Mouse (Mus musculus): ENCODE results near the gene Gm266. TPM values are rescaled to one million over a fixed set of nuclear protein-coding genes. Genes with fewer than 3 reads are reported as not detected.

The Gm266 gene
- total and polyA plus RNA-seq, 3 experiments: 0.11 TPM; not detected in 2

GRCm38 (mm10) chr12:111443921-111444831 is 41.4 kb downstream of the Gm266 start:
- Histone ChIP-seq H3K27me3 (ENCODE audit: insufficient read depth, low read length) (no peaks in the 10 kb centered on the region; the same call in 1 of the 2 replicates), H3K36me3 (replicated peaks) (peaks cover 56% of the 10 kb centered on the region), H3K4me3 (ENCODE audit: low read depth, low read length) (peak overlapping the region; percentile 75), H3K9me3 (replicated peaks) (peaks cover 3% of the 10 kb centered on the region), H3K4me1 (ENCODE audit: insufficient read depth, low read depth, low read length) (peaks cover 91% of the 10 kb centered on the region)
- peak; percentile 62 for DNase-seq (ENCODE audit: low spot score)
- TF ChIP-seq POLR2AphosphoS5 (IDR thresholded peaks at IDR 0.05; ENCODE audit: insufficient replicate concordance, low read depth, low read length): no peak
- TF ChIP-seq GATA2 (IDR thresholded peaks at IDR 0.05; ENCODE audit: borderline replicate concordance, low read depth, low read length): no peak
- TF ChIP-seq TAL1 (conservative IDR thresholded peaks at IDR 0.05; ENCODE audit: low read depth, low read length): no peak
- no peak for TF ChIP-seq GATA1 (IDR thresholded peaks at IDR 0.05; ENCODE audit: borderline replicate concordance, low read length)
- no peak for TF ChIP-seq CTCF (IDR thresholded peaks at IDR 0.05; ENCODE audit: low read depth, low read length)
- no peak for ATAC-seq (ENCODE audit: extremely low read depth, insufficient number of reproducible peaks, low FRiP score, poor library complexity, severe bottlenecking)

GRCm38 (mm10) chr12:111443011-111443870 is 42.4 kb downstream of the Gm266 start:
- H3K4me1 ChIP-seq (ENCODE audit: insufficient read depth, low read depth, low read length): peaks cover 91% of the 10 kb centered on the region
- peaks cover 46% of the 10 kb centered on the region for H3K36me3 ChIP-seq (replicated peaks)
- peak overlapping the region; percentile 75 for H3K4me3 ChIP-seq (ENCODE audit: low read depth, low read length)
- ATAC-seq (ENCODE audit: extremely low read depth, insufficient number of reproducible peaks, low FRiP score, poor library complexity, severe bottlenecking): peak; percentile 79
- peak; percentile 30; the same call in 1 of the 2 replicates for TF ChIP-seq POLR2AphosphoS5 (IDR thresholded peaks at IDR 0.05; ENCODE audit: insufficient replicate concordance, low read depth, low read length)
- TF ChIP-seq TAL1 (conservative IDR thresholded peaks at IDR 0.05; ENCODE audit: low read depth, low read length): peak; percentile 98
- no peak for TF ChIP-seq CTCF (IDR thresholded peaks at IDR 0.05; ENCODE audit: low read depth, low read length)
- no peak for TF ChIP-seq GATA1 (IDR thresholded peaks at IDR 0.05; ENCODE audit: borderline replicate concordance, low read length)
- TF ChIP-seq GATA2 (IDR thresholded peaks at IDR 0.05; ENCODE audit: borderline replicate concordance, low read depth, low read length): no peak
- H3K9me3 ChIP-seq (replicated peaks): peaks cover 3% of the 10 kb centered on the region
- DNase-seq (ENCODE audit: low spot score): peak; percentile 100
- H3K27me3 ChIP-seq (ENCODE audit: insufficient read depth, low read length): no peaks in the 10 kb centered on the region; the same call in 1 of the 2 replicates

DNA sequence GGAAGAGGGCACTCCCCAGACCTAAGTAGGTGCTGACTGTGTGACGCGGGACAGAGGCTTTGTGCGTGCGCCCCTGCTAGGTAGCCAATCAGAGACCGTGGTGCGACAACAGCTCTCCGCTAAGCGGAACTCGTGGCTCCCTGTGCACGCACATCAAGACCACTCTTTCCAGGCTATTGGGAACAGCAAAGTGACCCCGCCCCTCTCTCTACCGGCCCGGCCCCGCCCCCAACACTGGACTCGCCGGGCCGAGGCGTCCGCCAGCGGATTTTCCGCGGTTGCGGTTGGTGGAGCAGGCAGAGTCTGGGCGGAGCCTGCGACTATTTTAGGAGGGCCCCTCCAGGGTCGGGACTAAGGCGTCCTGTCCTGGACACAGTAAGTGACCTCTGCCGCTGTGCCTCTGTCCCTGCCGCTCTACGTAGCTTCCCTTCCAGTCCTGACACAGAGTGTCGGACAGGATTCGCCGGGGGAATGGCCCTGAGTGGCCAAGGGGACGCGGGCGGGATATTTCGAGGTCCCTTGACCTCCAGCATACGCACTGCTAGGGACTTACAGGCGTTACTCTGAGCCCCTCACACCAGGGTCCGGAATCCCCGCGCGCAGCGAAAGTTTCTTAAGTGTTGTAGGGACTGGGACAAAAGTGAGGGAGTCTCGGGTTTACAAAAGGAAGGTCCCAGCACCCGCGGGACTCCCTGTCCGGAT is 43.2 kb downstream of the Gm266 start, which contains the start of gene Tnfaip2:
Tnfaip2 (plus strand) TSS at position 161 of the 702 bp plus-strand sequence.
- DNase-seq (ENCODE audit: low spot score) (peak; percentile 84), ATAC-seq (ENCODE audit: extremely low read depth, insufficient number of reproducible peaks, low FRiP score, poor library complexity, severe bottlenecking) (peak; percentile 38)
- Histone ChIP-seq H3K27me3 (ENCODE audit: insufficient read depth, low read length) (no peaks in the 10 kb centered on the region), H3K4me1 (ENCODE audit: insufficient read depth, low read depth, low read length) (peaks cover 91% of the 10 kb centered on the region), H3K36me3 (replicated peaks) (peaks cover 38% of the 10 kb centered on the region), H3K9me3 (replicated peaks) (peaks cover 3% of the 10 kb centered on the region), H3K4me3 (ENCODE audit: low read depth, low read length) (peak within 1 kb of the TSS; percentile 75)
- TF ChIP-seq CTCF (IDR thresholded peaks at IDR 0.05; ENCODE audit: low read depth, low read length) (no peak), GATA1 (IDR thresholded peaks at IDR 0.05; ENCODE audit: borderline replicate concordance, low read length) (no peak), POLR2AphosphoS5 (IDR thresholded peaks at IDR 0.05; ENCODE audit: insufficient replicate concordance, low read depth, low read length) (peak; percentile 74; the same call in 1 of the 2 replicates)

DNA sequence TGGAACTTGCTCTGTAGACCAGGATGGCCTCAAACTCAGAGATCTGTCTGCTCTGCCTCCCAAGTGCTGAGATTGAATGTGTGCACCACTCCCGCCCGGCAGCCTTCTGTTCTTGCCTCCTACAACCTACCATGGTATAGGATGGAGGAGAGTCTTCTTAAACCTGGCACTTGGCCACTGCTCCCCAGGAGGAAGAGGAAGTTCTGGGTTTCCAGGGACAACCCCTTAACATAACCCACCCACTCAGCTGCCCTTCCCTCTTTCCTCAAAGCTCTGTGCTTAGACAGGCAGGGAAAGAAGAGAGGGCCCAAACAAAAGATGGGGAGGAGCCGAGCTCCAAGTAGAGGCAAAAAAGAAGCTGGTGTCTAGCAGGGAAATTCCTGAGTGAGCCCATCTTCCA is 44.1 kb downstream of the Gm266 start:
- no peak for ATAC-seq (ENCODE audit: extremely low read depth, insufficient number of reproducible peaks, low FRiP score, poor library complexity, severe bottlenecking)
- TF ChIP-seq GATA2 (IDR thresholded peaks at IDR 0.05; ENCODE audit: borderline replicate concordance, low read depth, low read length) (no peak), TAL1 (conservative IDR thresholded peaks at IDR 0.05; ENCODE audit: low read depth, low read length) (no peak), GATA1 (IDR thresholded peaks at IDR 0.05; ENCODE audit: borderline replicate concordance, low read length) (no peak), CTCF (IDR thresholded peaks at IDR 0.05; ENCODE audit: low read depth, low read length) (no peak), POLR2AphosphoS5 (IDR thresholded peaks at IDR 0.05; ENCODE audit: insufficient replicate concordance, low read depth, low read length) (no peak)

GRCm38 (mm10) chr12:111440701-111441373 is 44.8 kb downstream of the Gm266 start:
- DNase-seq (ENCODE audit: low spot score): no peak
- TF ChIP-seq GATA1 (IDR thresholded peaks at IDR 0.05; ENCODE audit: borderline replicate concordance, low read length) (no peak), GATA2 (IDR thresholded peaks at IDR 0.05; ENCODE audit: borderline replicate concordance, low read depth, low read length) (no peak), CTCF (IDR thresholded peaks at IDR 0.05; ENCODE audit: low read depth, low read length) (no peak), TAL1 (conservative IDR thresholded peaks at IDR 0.05; ENCODE audit: low read depth, low read length) (no peak), POLR2AphosphoS5 (IDR thresholded peaks at IDR 0.05; ENCODE audit: insufficient replicate concordance, low read depth, low read length) (no peak)
- H3K36me3 ChIP-seq (replicated peaks): peaks cover 22% of the 10 kb centered on the region
- peaks cover 91% of the 10 kb centered on the region for H3K4me1 ChIP-seq (ENCODE audit: insufficient read depth, low read depth, low read length)
- peaks cover 3% of the 10 kb centered on the region for H3K9me3 ChIP-seq (replicated peaks)
- no peak for ATAC-seq (ENCODE audit: extremely low read depth, insufficient number of reproducible peaks, low FRiP score, poor library complexity, severe bottlenecking)
- H3K27me3 ChIP-seq (ENCODE audit: insufficient read depth, low read length): no peaks in the 10 kb centered on the region
- H3K4me3 ChIP-seq (ENCODE audit: low read depth, low read length): no peak overlapping the region

More for the DNA sequence above, 44.1 kb downstream of the Gm266 start:
- H3K4me3 ChIP-seq (ENCODE audit: low read depth, low read length): no peak overlapping the region; the same call in 1 of the 2 replicates
- peaks cover 91% of the 10 kb centered on the region for H3K4me1 ChIP-seq (ENCODE audit: insufficient read depth, low read depth, low read length)
- no peak for DNase-seq (ENCODE audit: low spot score)
- H3K9me3 ChIP-seq (replicated peaks): peaks cover 3% of the 10 kb centered on the region
- H3K36me3 ChIP-seq (replicated peaks): peaks cover 29% of the 10 kb centered on the region
- H3K27me3 ChIP-seq (ENCODE audit: insufficient read depth, low read length): no peaks in the 10 kb centered on the region

All from G1E (cell line).